Mouse (Mus musculus) layer of hippocampus, postnatal 14 days (tissue): ENCODE measurements at regions not wholly inside any gene's neighbourhood (a gene's known extent, or its start where the extent isn't known, plus 50 kb on each side); places are given as distances from the start of the nearest gene placed in this dataset.

Experiments
- DNase-seq, 2 experiments: peaks; one replicate each; pipeline ENCODE4 v3.0.0; 2021 to 2022; ENCODE audit warnings: low spot score in 2 of 2, mixed read lengths in 1 of 2

- DNase-seq: peak in 1 of 2 experiments; percentile 5
These were observed 90.3 kb upstream of the Tbx22 start for GRCm38 (mm10) chrX:107577501-107577900.
